Mouse (Mus musculus): Measurements from ENCODE around the gene Cap2. TPM values are rescaled to one million over a fixed set of nuclear protein-coding genes. Genes with fewer than 3 reads are reported as not detected.

The Cap2 gene
- polyA plus RNA-seq, 1 experiment = 2.2 TPM

DNA sequence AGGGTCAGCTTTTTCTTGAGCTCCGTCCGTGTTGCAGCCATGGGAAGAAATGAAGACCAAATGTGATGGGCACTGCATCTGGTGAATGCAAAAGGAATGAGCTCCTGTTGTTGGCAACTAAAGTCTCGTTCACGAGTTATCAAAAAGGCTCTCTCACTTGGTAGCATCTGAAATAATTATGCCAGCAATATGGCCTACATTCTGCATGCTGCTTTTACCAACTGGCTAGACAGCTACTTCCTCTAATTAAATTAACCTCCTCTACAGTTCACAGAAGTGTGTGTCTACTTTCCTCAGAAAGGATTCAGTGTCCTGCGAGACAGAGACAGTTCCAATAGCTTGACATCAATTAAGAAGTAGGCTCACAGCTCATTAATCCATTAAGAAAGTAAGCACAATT lies 152.9 kb downstream of the Cap2 start:
- H3K27ac ChIP-seq (replicated peaks; ENCODE audit: low read depth, low read length) = no peak overlapping the region
- H3K4me3 ChIP-seq (ENCODE audit: insufficient read depth, low read depth, low read length) = no peak overlapping the region
- no peaks in the 10 kb centered on the region for H3K4me1 ChIP-seq (ENCODE audit: control insufficient read depth, insufficient read depth, insufficient read length, low read length)

DNA sequence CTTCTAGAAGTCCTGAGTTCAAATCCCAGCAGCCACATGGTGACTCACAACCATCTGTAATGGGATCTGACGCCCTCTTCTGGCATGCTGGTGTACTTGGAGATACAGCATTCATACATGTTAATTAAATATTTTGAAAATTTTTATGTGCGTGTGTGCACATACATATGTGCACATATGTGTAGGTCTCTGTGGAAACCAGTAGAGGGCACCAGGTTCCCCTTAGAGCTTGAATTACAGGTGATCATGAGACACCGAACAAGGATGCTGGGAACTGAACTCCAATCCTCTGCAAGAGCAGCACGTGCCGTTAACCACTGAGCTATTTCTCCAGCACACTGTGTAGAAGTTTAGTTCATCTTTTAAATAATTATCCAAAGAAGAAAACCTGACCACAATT lies 157.6 kb downstream of the Cap2 start:
- no peak overlapping the region for H3K27ac ChIP-seq (replicated peaks; ENCODE audit: low read depth, low read length)

DNA sequence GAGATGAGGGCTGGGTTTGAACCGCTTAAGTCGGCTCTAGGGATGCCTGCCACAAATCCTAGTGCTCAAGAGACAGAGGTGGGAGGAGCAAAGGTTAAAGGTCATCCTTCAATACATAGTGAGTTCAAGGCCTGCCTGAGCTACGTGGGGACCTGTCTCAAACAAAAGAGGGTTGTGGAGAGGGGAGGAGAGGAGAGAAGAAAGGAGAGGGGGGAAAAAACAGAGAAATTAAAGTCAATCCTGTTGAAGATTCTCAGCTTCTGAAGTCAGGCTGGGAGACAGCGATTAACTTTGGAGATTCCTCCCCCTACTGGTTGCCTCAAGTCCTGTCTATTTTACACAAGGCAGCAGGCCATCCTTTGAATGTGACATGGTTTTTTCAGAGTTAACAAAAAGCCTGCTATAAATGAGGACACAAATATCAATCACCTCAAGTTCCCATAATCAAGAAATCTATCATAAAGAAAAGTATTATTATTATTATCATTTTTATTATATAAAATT lies 161.9 kb downstream of the Cap2 start:
- no peak overlapping the region for H3K4me3 ChIP-seq (ENCODE audit: insufficient read depth, low read depth, low read length)
- no peak overlapping the region for H3K27ac ChIP-seq (replicated peaks; ENCODE audit: low read depth, low read length)
- no peaks in the 10 kb centered on the region for H3K4me1 ChIP-seq (ENCODE audit: control insufficient read depth, insufficient read depth, insufficient read length, low read length)

More for the DNA sequence above, 157.6 kb downstream of the Cap2 start:
- Histone ChIP-seq H3K4me1 (ENCODE audit: control insufficient read depth, insufficient read depth, insufficient read length, low read length) (no peaks in the 10 kb centered on the region), H3K4me3 (ENCODE audit: insufficient read depth, low read depth, low read length) (no peak overlapping the region)

DNA sequence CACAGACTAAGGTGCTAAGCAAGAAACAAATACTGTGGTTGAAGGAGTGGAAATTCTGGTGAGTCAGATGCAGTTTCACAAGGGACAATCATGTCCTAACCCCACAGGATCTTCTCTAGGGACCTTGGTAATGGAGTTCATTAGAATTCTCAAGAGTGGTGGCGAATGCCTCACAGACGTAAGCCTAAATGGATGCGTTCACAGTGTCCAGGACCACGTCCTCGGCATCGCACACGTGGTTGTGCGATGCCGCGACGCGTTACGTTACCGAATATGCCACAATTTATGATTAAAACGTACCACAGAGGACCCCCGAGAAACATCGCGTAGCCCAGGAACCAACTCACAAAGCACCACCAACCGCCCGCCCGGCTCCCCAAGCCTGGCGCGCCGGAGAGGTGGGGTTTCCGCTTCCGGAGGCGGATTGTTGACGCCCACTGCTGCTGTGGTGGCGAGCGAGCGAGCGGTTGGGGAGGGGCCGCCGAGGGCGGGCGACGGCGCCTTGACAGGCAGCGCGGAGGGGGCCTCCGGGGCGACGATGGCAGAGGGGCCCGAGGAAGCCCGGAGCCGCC lies 167.5 kb downstream of the Cap2 start, which contains the start of gene Fam8a1:
Gene Fam8a1 (plus strand): TSS at position 475 of the 572 bp plus-strand sequence.
- H3K4me1 ChIP-seq (ENCODE audit: control insufficient read depth, insufficient read depth, insufficient read length, low read length) = peaks cover 3% of the 10 kb centered on the region; the same call in 1 of the 2 replicates
- H3K4me3 ChIP-seq (ENCODE audit: insufficient read depth, low read depth, low read length) = peak within 1 kb of the TSS; percentile 97
- H3K27ac ChIP-seq (replicated peaks; ENCODE audit: low read depth, low read length) = peak within 1 kb of the TSS; percentile 91

DNA sequence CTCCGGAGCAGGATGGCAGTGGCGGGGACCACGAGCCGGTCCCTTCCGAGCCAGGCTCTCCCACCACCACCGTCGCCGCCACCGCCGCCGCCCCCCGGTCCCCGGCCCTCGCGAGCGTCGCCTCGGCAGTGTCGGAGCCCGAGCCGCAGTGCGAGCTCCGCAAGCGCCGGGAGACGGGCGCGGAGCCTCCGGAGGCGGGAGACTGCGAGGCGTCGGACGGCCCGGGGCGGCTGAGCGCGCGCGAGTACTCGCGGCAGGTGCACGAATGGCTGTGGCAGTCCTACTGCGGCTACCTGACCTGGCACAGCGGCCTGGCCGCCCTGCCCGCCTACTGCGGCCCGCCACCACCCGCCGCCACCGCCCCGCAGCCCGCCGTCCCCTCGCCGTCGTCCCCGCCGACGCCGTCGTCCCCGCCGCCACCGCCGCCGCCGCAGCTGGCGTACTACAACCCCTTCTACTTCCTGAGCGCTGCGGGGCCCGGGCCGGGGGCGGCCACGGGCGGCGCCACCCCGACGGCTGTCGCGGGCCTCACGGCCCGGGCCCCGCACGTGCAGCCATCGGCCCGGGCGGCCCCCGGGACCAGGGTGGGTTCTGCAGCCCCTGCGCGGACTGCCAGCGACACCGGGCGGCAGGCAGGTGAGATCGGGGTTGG lies 168.1 kb downstream of the Cap2 start:
- Histone ChIP-seq H3K4me1 (ENCODE audit: control insufficient read depth, insufficient read depth, insufficient read length, low read length) (peaks cover 3% of the 10 kb centered on the region; the same call in 1 of the 2 replicates), H3K27ac (replicated peaks; ENCODE audit: low read depth, low read length) (no peak overlapping the region), H3K4me3 (ENCODE audit: insufficient read depth, low read depth, low read length) (peak overlapping the region; percentile 97)

DNA sequence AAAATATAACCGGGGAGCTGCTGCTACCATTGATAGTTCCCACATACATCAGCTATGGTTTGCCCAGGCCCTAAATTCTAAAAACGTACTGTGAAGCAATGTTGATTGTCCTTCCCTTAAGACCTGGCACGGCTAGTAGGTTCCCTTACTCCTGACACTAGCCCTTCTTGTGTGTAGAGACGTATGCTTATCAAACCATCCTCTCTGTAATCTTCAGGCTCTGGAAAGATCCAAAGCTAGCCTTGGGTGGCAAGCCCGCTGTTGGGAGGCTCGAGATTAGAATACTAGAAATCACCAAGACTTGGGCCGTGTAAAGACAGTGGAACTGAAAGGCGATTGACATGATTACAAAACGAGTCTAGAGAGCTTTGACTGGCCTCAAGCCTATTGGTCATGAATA lies 168.9 kb downstream of the Cap2 start:
- Histone ChIP-seq H3K27ac (replicated peaks; ENCODE audit: low read depth, low read length) (peak overlapping the region; percentile 16; the same call in 1 of the 2 replicates), H3K4me3 (ENCODE audit: insufficient read depth, low read depth, low read length) (peak overlapping the region; percentile 49), H3K4me1 (ENCODE audit: control insufficient read depth, insufficient read depth, insufficient read length, low read length) (peaks cover 3% of the 10 kb centered on the region; the same call in 1 of the 2 replicates)

DNA sequence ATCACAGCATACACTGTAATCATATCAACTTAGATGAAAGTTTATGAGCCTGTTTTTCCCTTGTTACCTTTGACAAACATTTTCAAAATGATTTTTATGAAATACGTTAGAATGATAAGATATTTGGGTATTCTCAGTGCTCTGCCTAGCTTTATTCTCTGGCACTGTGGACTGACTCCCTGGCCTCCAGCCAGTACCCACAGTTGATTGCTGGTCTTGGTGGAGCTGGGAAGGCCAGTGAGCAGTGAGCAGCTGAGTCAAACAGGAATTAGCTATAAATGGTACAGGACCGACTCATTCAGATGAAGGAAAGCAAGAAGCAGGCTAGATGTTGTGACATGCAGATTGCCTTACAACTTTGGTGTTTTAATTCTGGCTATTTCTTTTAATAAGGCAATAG lies 173.0 kb downstream of the Cap2 start:
- peaks cover 3% of the 10 kb centered on the region; the same call in 1 of the 2 replicates for H3K4me1 ChIP-seq (ENCODE audit: control insufficient read depth, insufficient read depth, insufficient read length, low read length)
- H3K27ac ChIP-seq (replicated peaks; ENCODE audit: low read depth, low read length) = no peak overlapping the region
- no peak overlapping the region for H3K4me3 ChIP-seq (ENCODE audit: insufficient read depth, low read depth, low read length)

DNA sequence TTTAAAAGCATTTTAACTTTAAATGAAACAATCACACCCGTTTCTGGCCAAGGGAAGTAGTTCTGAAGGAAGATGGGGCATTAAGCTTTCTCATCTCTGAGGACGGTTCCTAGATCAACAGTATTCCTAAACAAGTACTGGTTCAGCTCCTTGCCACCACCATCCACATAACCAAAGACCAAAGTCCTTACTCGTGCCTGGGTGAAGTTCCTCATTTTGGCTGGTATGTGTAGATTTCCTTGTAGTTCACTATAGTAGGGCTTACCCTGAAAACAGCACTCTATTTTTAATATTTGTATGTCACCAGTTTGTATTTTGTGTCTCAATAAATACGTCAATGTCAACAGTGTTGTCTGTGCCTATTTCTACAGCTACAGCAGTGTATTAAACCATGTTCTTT lies 176.1 kb downstream of the Cap2 start:
- no peak overlapping the region for H3K4me3 ChIP-seq (ENCODE audit: insufficient read depth, low read depth, low read length)
- H3K27ac ChIP-seq (replicated peaks; ENCODE audit: low read depth, low read length) = no peak overlapping the region
- H3K4me1 ChIP-seq (ENCODE audit: control insufficient read depth, insufficient read depth, insufficient read length, low read length) = no peaks in the 10 kb centered on the region

DNA sequence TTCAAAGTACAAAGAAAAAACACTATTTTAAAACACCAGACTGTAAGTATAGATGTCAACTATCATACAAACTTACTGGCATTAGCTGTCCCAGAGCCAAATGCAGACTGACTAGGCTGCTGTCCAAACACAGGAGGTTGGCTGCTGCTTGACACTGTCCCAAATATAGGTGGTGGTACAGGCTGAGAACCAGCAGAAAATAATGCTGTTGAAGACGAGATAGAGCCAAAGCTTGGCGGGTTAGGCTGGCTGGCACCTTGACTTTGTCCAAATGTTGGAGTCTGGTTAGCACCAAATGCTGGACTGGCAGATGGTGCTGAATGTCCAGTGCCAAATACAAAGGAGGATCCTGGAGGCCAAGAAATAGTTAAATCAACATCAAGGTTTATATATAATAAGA lies 181.3 kb downstream of the Cap2 start:
- Histone ChIP-seq H3K4me3 (ENCODE audit: insufficient read depth, low read depth, low read length) (no peak overlapping the region), H3K27ac (replicated peaks; ENCODE audit: low read depth, low read length) (no peak overlapping the region), H3K4me1 (ENCODE audit: control insufficient read depth, insufficient read depth, insufficient read length, low read length) (no peaks in the 10 kb centered on the region)

DNA sequence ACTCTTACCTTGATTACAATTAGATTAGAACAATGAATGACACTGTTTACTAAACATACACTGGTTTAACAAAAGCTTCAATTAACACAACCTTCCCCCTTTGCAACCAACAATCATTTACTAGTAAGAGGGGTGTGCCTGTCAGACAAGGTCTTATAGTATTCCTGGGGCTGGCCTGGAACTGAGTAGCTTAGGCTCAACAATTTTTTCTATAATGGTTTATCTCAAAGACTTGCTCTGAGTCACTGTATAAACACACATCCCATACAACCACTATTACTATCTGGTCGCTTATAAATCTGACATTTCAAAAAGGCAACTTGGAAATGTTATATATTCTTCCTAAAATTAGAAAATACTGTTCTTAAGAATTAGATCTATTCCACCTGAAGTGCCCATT lies 181.7 kb downstream of the Cap2 start:
- no peaks in the 10 kb centered on the region for H3K4me1 ChIP-seq (ENCODE audit: control insufficient read depth, insufficient read depth, insufficient read length, low read length)
- no peak overlapping the region for H3K27ac ChIP-seq (replicated peaks; ENCODE audit: low read depth, low read length)
- H3K4me3 ChIP-seq (ENCODE audit: insufficient read depth, low read depth, low read length) = no peak overlapping the region

DNA sequence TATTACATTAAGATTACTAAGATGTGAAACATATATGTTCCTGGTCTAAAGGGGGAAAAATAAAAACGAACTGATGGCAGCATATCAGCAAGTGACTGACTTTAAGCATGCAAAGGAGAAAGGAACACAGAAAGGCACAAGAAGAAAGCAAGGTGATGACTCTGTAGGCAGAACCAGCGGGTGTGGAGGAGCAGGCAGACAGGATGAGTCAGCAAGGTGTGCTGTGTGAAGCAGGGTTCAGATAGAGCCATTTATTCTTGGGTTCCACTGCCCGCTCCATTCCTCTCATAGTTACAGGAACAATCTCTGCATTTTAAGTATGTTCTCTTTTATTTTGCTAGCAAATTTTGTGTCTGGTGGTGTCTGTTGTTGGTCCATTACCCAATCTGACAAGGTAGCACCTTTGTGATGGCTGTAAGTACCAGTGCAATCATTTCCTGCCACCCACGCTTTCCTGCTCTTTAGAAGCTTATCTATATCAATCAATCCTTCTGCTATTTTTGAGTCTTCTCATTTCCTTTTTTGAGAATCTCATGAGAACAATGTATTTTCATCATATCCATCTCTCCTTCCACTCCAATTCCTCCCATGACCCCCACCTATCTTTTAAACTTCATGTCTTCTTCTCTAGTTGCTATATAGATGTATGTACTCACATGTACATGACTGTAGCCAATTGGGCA lies 189.1 kb downstream of the Cap2 start:
- H3K4me1 ChIP-seq (ENCODE audit: control insufficient read depth, insufficient read depth, insufficient read length, low read length) = no peaks in the 10 kb centered on the region; the same call in 1 of the 2 replicates

DNA sequence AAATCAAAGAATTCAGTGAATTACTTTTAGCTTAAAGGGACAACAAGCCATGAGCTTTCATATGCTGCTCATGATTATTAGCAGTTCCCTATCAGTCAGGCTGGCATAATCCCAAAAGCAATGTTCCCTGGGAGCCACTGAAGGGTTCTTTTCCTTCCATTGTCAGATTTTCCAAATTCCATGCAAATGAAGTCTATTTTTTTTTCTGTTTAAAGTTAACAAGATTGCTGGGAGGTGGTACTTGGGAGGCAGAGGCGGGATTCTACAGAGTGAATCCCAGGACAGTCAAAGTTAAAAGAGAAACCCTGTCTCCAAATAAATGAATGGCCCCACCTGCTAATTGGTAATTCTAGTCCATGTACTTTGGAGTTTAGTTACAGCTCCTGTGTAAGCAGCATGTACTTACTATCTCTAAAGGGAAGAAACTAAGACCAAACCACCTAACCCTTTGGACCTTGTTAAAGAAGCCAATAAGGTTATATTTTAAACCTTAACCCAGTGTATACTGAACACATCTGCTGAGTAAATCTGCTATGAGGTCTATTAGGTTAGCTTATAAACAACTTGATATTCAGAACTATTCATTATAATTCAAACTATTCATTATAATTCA lies 193.8 kb downstream of the Cap2 start:
- Histone ChIP-seq H3K4me1 (ENCODE audit: control insufficient read depth, insufficient read depth, insufficient read length, low read length) (no peaks in the 10 kb centered on the region; the same call in 1 of the 2 replicates), H3K4me3 (ENCODE audit: insufficient read depth, low read depth, low read length) (no peak overlapping the region), H3K27ac (replicated peaks; ENCODE audit: low read depth, low read length) (no peak overlapping the region)

More for the DNA sequence above, 189.1 kb downstream of the Cap2 start:
- Histone ChIP-seq H3K27ac (replicated peaks; ENCODE audit: low read depth, low read length) (no peak overlapping the region), H3K4me3 (ENCODE audit: insufficient read depth, low read depth, low read length) (no peak overlapping the region)

DNA sequence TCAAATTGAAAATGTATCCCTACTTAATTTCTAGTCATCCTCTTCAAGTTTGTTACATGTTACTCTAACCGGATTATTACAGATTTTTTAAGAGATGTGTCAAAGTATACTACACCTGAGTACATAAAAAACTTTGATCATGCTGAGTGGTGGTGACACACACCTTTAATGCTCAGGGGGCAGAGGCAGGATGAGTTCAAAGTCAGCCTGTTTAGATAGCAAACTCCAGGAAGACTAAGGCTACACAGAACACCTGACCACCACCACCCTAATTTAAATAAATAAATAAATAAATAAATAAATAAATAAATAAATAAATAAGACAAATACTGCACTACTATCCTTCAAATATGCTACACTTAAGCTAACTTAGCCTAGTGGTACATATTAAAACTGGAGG lies 194.3 kb downstream of the Cap2 start:
- H3K4me1 ChIP-seq (ENCODE audit: control insufficient read depth, insufficient read depth, insufficient read length, low read length) = no peaks in the 10 kb centered on the region; the same call in 1 of the 2 replicates
- H3K27ac ChIP-seq (replicated peaks; ENCODE audit: low read depth, low read length) = no peak overlapping the region
- no peak overlapping the region for H3K4me3 ChIP-seq (ENCODE audit: insufficient read depth, low read depth, low read length)

DNA sequence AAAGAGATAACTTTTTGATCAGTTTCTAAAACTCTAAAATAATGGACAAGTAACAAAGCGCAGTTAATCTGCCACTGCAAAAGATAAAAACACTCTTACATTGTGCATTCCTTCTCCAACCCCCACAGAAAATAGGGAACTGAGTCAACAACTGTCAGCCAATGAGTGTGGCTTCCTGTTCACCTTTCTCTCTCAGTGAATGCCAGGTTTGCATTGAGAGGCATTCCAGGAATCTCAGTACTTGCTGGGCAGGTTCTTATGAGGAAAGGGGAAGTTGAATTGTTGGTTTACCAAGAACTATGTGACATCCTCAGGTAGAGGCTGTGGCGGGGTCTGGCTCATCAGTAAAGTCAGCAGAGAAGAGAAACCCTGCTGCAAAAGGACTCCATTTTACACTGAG lies 195.1 kb downstream of the Cap2 start:
- no peaks in the 10 kb centered on the region; the same call in 1 of the 2 replicates for H3K4me1 ChIP-seq (ENCODE audit: control insufficient read depth, insufficient read depth, insufficient read length, low read length)
- no peak overlapping the region for H3K27ac ChIP-seq (replicated peaks; ENCODE audit: low read depth, low read length)
- H3K4me3 ChIP-seq (ENCODE audit: insufficient read depth, low read depth, low read length) = no peak overlapping the region

DNA sequence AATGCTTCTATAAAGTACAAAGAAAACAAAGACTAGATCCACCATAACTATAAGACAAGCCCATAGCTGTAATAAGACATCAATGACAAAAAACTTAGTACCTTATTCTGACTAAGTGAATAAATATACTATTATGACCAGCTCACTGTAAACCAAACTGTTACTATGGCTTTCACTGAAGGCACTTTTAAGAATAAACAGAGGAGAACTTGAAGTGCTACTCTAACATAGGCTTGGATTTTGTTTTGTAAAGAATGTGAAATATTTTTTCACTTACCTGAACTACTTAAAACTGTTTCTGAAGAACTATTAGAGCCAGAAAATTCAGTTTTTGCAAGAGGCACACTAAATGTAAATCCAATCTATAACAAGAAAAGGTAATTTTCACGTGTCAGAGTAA lies 197.7 kb downstream of the Cap2 start:
- no peak overlapping the region for H3K27ac ChIP-seq (replicated peaks; ENCODE audit: low read depth, low read length)
- no peak overlapping the region for H3K4me3 ChIP-seq (ENCODE audit: insufficient read depth, low read depth, low read length)
- no peaks in the 10 kb centered on the region for H3K4me1 ChIP-seq (ENCODE audit: control insufficient read depth, insufficient read depth, insufficient read length, low read length)
